Mouse (Mus musculus): Measurements from ENCODE around the gene Gata5.

Gata5 gene

GRCm38 (mm10) chr2:180307680-180308079, 26.8 kb downstream of the Gata5 start:
- DNase-seq (ENCODE audit: low read depth, low spot score): no peak

- no peak for DNase-seq (ENCODE audit: low read depth, low spot score)
Measured at GRCm38 (mm10) chr2:180306423-180307168, 27.9 kb downstream of the Gata5 start.

- no peak for DNase-seq (ENCODE audit: low read depth, low spot score)
Measured at GRCm38 (mm10) chr2:180306009-180306408, 28.5 kb downstream of the Gata5 start.

GRCm38 (mm10) chr2:180305490-180305889, 29.0 kb downstream of the Gata5 start:
- no peak for DNase-seq (ENCODE audit: low read depth, low spot score)

- no peak for DNase-seq (ENCODE audit: low read depth, low spot score)
Measured at GRCm38 (mm10) chr2:180304554-180304953, 29.9 kb downstream of the Gata5 start.

- no peak for DNase-seq (ENCODE audit: low read depth, low spot score)
Measured at GRCm38 (mm10) chr2:180303468-180303867, 31.0 kb downstream of the Gata5 start.

GRCm38 (mm10) chr2:180302201-180302600, 32.3 kb downstream of the Gata5 start:
- DNase-seq (ENCODE audit: low read depth, low spot score): no peak

GRCm38 (mm10) chr2:180300771-180301170, 33.7 kb downstream of the Gata5 start:
- no peak for DNase-seq (ENCODE audit: low read depth, low spot score)

- DNase-seq (ENCODE audit: low read depth, low spot score): no peak
Measured at GRCm38 (mm10) chr2:180300252-180300651, 34.2 kb downstream of the Gata5 start.

- no peak for DNase-seq (ENCODE audit: low read depth, low spot score)
Measured at GRCm38 (mm10) chr2:180292906-180293305, 41.6 kb downstream of the Gata5 start.

GRCm38 (mm10) chr2:180292026-180292425, 42.5 kb downstream of the Gata5 start:
- no peak for DNase-seq (ENCODE audit: low read depth, low spot score)

GRCm38 (mm10) chr2:180291566-180291965, 42.9 kb downstream of the Gata5 start:
- DNase-seq (ENCODE audit: low read depth, low spot score): no peak

GRCm38 (mm10) chr2:180290503-180290902, 44.0 kb downstream of the Gata5 start:
- no peak for DNase-seq (ENCODE audit: low read depth, low spot score)

GRCm38 (mm10) chr2:180289440-180290108, 44.9 kb downstream of the Gata5 start, which contains the start of gene Rbbp8nl:
Gene Rbbp8nl, minus strand, starts transcription at chr2:180289879.
- no peak for DNase-seq (ENCODE audit: low read depth, low spot score)

- no peak for DNase-seq (ENCODE audit: low read depth, low spot score)
Measured at GRCm38 (mm10) chr2:180288966-180289365, 45.5 kb downstream of the Gata5 start.

- no peak for DNase-seq (ENCODE audit: low read depth, low spot score)
Measured at GRCm38 (mm10) chr2:180279321-180279720, 55.2 kb downstream of the Gata5 start.

GRCm38 (mm10) chr2:180277773-180278320, 56.7 kb downstream of the Gata5 start:
- DNase-seq (ENCODE audit: low read depth, low spot score): no peak

GRCm38 (mm10) chr2:180276851-180277259, 57.6 kb downstream of the Gata5 start:
- no peak for DNase-seq (ENCODE audit: low read depth, low spot score)

- DNase-seq (ENCODE audit: low read depth, low spot score): no peak
Measured at GRCm38 (mm10) chr2:180276385-180276784, 58.1 kb downstream of the Gata5 start.

- DNase-seq (ENCODE audit: low read depth, low spot score): no peak
Measured at GRCm38 (mm10) chr2:180275836-180276235, 58.7 kb downstream of the Gata5 start.

All from brain, embryonic 18.5 days (tissue).